Mouse (Mus musculus): ENCODE data around the gene Trim16. TPM values are rescaled to one million over a fixed set of nuclear protein-coding genes. Genes with fewer than 3 reads are reported as not detected.
A peak's percentile ranks its signal among the peaks of the same experiment; 100 is the strongest.

Gene Trim16
- 10 to 100 TPM; 28.9 to 30.2 TPM for total RNA-seq (2021)
- long read RNA-seq, experiment 1, transcript Trim16-201 (6 exons, 3,906 nt) = major isoform, 40 of 50 reads
- long read RNA-seq, experiment 1, partial matches to known transcripts = 4 of 50 reads
- long read RNA-seq, experiment 1, other reads (novel, unspliced or antisense) = 5 of 50 reads
- long read RNA-seq, experiment 2, transcript Trim16-201 (6 exons, 3,906 nt) = major isoform, 56 of 62 reads
- long read RNA-seq, experiment 2, partial matches to known transcripts = 2 of 62 reads
- long read RNA-seq, experiment 2, other reads (novel, unspliced or antisense) = 4 of 62 reads

DNA sequence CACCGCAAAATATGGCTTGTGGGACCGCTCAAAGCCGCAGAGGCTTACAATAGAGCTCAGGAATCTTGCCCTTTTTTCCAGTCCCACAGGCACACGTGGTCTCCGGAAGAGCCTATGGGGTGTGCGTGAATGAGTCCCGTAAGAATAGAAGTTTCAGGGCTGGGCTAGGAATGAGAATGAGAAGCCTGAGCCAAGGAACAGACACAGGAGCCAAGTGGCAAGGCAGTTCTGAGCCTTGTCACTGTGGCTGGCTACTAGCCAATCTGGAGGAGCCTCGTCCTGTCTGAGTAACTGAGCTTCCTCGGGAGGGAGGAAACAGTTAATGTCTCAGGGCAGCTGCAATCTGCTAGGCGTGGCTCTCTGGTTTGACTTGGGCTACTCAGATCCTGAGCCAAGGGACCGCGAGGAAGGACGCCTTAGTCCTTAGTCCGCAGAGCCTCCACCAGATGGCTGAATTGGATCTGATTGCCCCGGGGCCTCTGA, at the start of gene Trim16:
Gene Trim16 (plus strand): TSS at position 173 of the 483 bp plus-strand sequence.
- peak; percentile 89 for DNase-seq
- intact Hi-C loops (cut with DNase I; ENCODE audit: low total_unique reads) = no loop called here

GRCm38 (mm10) chr11:62776510-62776909, 43.5 kb upstream of the Trim16 start:
- intact Hi-C loops (cut with DNase I; ENCODE audit: low total_unique reads) = no loop called here
- DNase-seq = no peak

DNA sequence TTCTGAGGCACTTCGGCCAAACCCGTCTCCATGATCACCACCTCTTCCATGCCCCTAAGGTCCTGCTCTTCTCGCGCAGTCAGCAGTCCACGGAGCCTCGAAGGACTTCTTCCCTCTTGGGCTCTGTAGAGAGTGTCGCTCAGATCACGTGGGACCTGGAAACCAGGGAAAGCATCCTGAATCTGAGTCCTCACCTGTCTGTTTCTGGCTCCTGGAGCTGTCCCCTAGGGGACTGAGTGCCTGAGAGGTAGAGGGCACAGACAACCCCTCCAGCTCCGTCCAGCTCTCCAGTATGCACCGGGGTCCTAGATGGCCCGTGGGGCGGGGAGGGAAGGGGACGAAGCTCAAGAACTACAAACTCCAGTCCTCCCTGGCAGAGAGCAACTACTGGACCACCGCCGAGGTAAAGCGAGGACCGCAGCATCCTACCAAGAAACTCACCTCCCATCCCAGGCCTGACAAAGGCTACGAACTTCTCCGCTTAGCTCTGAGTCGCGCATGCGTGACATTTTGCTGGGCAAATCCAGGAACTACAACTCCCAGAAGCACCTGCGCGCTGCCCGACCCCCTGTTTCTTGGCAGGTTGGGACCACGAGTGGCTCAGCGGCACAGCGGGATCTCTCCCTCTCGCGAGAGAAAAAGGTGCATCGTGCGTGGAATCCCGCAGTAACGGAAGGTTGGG, 31.0 kb upstream of the Trim16 start, which contains the start of gene Zfp286:
Gene Zfp286 (minus strand): TSS at position 528 of the 682 bp plus-strand sequence.
- peak; percentile 86 for DNase-seq
- intact Hi-C loops (cut with DNase I; ENCODE audit: low total_unique reads) = no loop called here

DNA sequence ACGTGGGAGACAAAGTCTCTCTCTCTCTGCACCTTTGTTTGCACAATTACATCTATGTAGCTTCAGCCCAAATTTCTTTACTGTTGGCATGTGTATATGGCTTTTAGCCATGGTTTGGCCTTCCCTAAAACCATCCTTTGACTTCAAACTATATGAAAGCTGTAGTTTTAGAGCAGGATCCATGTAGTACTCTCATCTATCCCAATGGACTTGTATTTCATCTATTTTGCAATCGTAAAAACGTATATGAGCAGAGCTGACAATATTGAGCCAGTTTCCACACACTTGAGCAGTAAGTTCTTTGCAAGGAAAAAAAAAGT, 30.5 kb upstream of the Trim16 start:
- intact Hi-C loops (cut with DNase I; ENCODE audit: low total_unique reads) = no loop called here
- DNase-seq = no peak

GRCm38 (mm10) chr11:62804119-62804518, 15.9 kb upstream of the Trim16 start:
- intact Hi-C loops (cut with DNase I; ENCODE audit: low total_unique reads) = no loop called here
- no peak for DNase-seq

DNA sequence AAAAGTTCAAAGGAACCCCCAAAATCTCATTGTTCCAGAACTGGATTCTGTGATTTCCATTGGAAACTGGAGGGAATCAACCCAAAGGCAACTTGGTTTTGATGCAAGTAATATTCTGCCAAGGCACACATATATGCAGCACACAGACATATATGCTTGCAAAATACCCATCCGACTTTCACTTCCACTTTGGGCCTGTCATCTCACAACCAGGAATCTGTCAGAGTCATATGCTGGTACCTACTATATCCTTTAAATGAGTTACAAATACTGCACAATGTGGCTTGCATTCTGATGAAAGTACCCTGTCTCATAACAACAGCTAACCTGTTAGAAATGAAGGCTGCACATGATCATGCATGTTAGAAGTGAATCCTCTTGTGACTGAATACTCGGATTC, 12.1 kb upstream of the Trim16 start:
- intact Hi-C loops (cut with DNase I; ENCODE audit: low total_unique reads) = loop anchor here (5.0 kb wide), 1 partner anchor 51 kb away; no protein-coding TSS in a partner anchor
- DNase-seq = no peak

- intact Hi-C loops (cut with DNase I; ENCODE audit: low total_unique reads) = loop anchor here (5.0 kb wide), 1 partner anchor 52 kb away; no protein-coding TSS in a partner anchor
- DNase-seq = no peak
These were observed 10.8 kb upstream of the Trim16 start for GRCm38 (mm10) chr11:62809201-62809600.

GRCm38 (mm10) chr11:62812268-62812667, 7.8 kb upstream of the Trim16 start:
- intact Hi-C loops (cut with DNase I; ENCODE audit: low total_unique reads) = no loop called here

GRCm38 (mm10) chr11:62813497-62813896, 6.5 kb upstream of the Trim16 start:
- intact Hi-C loops (cut with DNase I; ENCODE audit: low total_unique reads) = no loop called here
- no peak for DNase-seq

More at GRCm38 (mm10) chr11:62812268-62812667, 7.8 kb upstream of the Trim16 start:
- no peak for DNase-seq

DNA sequence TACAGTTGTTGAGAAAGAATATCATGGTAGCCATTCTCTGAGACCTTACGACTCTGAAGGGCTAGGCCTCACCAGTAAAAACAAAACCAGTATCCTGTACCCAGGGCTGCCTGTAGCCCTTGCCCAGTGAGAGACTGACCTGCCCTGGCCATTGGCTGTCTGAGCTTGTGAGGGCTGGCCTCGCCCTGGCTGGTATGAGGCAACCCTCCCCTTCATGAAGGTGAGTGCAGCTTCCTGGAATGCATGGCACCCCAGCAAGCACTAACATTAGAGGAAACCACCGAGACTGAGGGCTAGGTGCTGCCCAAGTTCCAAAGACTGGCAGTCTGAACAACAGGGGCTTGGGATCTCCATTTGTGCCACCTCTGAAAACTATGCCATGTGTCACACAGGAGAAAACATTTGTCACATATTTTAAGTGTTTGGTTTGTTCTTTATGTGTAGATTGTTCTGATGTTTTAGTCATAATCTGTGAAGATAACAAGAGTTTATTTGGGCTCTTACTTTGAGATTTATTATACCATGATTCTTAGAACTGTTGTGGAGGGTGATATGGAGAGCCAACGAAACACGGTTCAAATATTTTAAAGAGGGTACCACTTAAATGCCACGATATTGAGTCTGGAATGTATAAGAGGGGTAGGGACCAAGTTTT, 5.9 kb upstream of the Trim16 start:
- DNase-seq = no peak
- intact Hi-C loops (cut with DNase I; ENCODE audit: low total_unique reads) = no loop called here

DNA sequence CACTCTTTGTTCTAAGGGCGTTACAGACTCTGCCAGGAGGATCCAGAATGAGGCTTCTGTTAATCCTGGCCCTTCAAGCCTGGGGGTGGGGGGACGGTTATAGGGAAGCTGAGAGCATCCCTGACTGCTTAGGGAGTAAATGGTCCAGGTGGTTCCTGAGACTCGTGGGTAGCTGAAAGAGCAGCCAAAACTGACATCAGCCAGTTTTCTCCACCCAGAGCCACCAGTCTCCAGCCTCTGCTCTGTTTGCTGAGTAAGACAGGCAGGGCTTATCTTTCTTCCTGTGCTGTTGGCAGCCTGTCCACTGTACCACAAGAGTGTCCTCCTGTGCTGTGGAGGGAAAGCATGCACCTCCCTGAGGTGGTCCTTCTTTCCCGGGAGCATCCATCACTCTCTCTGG, 5.4 kb upstream of the Trim16 start:
- no peak for DNase-seq
- intact Hi-C loops (cut with DNase I; ENCODE audit: low total_unique reads) = loop anchor here (5.0 kb wide), 1 partner anchor 38 kb away; no protein-coding TSS in a partner anchor

GRCm38 (mm10) chr11:62815438-62815837, 4.6 kb upstream of the Trim16 start:
- DNase-seq = no peak
- intact Hi-C loops (cut with DNase I; ENCODE audit: low total_unique reads) = loop anchor here (5.0 kb wide), 1 partner anchor 37 kb away; no protein-coding TSS in a partner anchor

DNA sequence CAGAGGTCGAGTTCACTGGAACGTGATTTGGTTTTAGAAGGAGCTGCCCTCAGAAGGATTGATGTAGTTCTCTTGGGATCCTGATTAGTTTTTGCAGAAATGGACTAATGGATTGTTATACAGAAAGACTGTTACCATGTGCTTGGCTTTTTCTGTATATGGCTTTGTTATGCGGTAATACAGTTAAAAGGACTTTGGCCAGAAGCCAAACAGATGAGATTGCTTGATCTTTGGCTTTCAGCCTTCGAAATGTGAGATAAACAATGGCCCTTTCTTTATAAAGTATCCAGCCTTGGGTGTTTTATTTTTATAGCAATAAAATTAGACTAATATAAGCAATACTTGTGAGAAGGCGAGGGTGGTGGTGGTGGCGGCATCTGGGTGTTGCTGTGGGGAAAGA, 3.4 kb upstream of the Trim16 start:
- DNase-seq = no peak
- intact Hi-C loops (cut with DNase I; ENCODE audit: low total_unique reads) = loop anchor here (5.0 kb wide), 1 partner anchor 36 kb away; no protein-coding TSS in a partner anchor

- DNase-seq = no peak
- intact Hi-C loops (cut with DNase I; ENCODE audit: low total_unique reads) = loop anchor here (5.0 kb wide), 1 partner anchor 33 kb away; no protein-coding TSS in a partner anchor
These were observed 858 bp upstream of the Trim16 start for GRCm38 (mm10) chr11:62819059-62819686.

DNA sequence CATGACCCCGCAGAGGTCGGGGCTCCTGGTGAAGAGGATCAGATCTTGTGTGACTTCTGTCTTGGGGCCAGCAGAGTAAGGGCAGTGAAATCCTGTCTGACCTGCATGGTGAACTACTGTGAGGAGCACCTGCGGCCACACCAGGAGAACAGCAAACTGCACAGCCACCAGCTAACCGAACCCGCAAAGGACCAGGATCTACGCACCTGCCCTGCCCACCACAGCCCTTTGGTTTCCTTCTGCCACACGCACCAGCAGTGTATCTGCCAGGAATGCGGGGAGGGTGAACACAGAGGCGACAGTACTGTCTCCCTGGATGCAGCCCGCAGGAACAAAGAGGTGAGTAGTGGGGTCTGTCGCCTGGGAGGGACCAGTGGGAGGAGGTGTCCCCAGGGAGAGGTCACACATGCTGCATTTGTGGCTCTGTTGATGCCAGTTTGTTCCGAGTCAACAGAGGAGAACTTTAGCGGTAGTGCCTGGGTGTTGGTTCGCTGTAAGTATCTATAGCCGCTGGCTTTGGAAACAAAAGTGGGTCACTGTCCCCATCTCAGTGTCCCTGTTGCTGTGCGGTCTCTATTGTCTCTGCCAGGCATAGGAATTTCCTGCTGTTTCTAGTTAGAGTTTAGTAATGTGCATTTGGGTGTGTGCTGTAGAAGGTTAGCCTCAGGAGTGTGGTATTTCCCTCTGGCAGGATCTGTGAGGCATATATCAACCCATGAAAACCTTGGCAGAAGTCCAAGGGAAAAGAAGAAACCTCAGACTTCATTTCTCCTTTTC, 818 bp downstream of the Trim16 start:
- intact Hi-C loops (cut with DNase I; ENCODE audit: low total_unique reads) = no loop called here
- peak; percentile 23 for DNase-seq

DNA sequence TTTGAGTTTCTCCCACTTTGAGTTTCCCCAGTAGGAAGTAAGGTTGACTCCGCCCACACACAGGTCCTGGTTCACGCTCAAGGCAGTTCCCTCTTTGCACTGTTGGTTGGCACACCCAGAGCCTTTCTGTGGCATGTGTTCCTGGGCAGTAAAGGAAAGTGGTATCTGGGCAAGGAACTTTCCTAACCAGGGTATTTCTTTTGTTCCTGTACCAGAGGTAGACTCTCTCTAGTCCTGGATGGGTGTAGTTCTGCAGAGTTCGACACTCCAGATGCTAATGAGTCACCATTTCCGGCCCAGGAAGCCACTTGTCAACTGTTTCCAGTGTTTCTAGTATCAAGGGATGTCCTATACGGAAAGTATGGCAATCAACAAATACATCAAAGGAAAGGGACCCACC, 1.9 kb downstream of the Trim16 start:
- intact Hi-C loops (cut with DNase I; ENCODE audit: low total_unique reads) = no loop called here
- no peak for DNase-seq

DNA sequence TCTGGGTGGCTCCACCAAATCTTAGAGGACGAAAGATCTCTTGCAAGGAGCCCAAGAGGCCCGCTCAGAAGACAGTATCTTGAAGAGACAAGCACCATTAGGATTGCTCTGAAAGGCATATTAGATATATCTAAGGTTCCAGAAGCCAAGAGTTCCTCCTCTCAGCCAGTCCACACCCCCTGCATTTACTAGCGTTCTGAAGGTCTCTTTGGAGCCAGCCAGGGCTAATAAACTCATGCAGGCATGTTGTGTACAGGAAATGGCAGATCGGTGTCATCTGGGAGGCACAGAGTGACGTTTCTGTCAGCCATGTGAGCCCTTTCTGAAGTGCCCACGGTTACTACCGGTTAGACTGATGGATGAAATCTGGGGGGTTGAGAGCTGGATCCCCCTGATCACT, 4.2 kb downstream of the Trim16 start:
- no peak for DNase-seq
- intact Hi-C loops (cut with DNase I; ENCODE audit: low total_unique reads) = no loop called here

- DNase-seq = no peak
- intact Hi-C loops (cut with DNase I; ENCODE audit: low total_unique reads) = no loop called here
These were observed 5.4 kb downstream of the Trim16 start for GRCm38 (mm10) chr11:62825222-62826105.
